Mouse (Mus musculus) cerebellum, adult 8-10 months (tissue): Measurements from ENCODE around the gene Gm21773.
"Not testable (repeated sequence)": the region's sequence is repeated elsewhere in the genome, so short reads cannot be mapped to it uniquely, and the experiment has no call there.

Experiments used
- DNase-seq: peaks from one replicate; pipeline ENCODE4 v3.0.0; 2022

Gm21773 gene

GRCm38 (mm10) chrY:25309260-25309659, at the start of gene Gm21773:
Gene Gm21773, minus strand, starts transcription at chrY:25309360.
- not testable (repeated sequence) for DNase-seq
